Mouse (Mus musculus) embryo, embryonic 11 days (tissue): Measurements from ENCODE around the gene Mbl1.
A peak's percentile ranks its signal among the peaks of the same experiment; 100 is the strongest.

ENCODE experiments used
- DNase-seq: peaks from one replicate; pipeline ENCODE4 v3.0.0-alpha.2; 2015

Mbl1 gene

GRCm38 (mm10) chr14:41151220-41151898 lies at the start of gene Mbl1:
Gene Mbl1, plus strand, starts transcription at chr14:41151458.
- DNase-seq = no peak

GRCm38 (mm10) chr14:41102269-41102668 lies 49.0 kb upstream of the Mbl1 start:
- no peak for DNase-seq

- no peak for DNase-seq
Observed at GRCm38 (mm10) chr14:41104853-41105444, 46.3 kb upstream of the Mbl1 start, which contains the start of gene Mat1a. Gene Mat1a, plus strand, starts transcription at chr14:41105035.

GRCm38 (mm10) chr14:41111031-41111668 lies 40.1 kb upstream of the Mbl1 start:
- DNase-seq = no peak

GRCm38 (mm10) chr14:41112944-41113343 lies 38.3 kb upstream of the Mbl1 start:
- DNase-seq = no peak

- DNase-seq = no peak
Observed at GRCm38 (mm10) chr14:41116271-41116670, 35.0 kb upstream of the Mbl1 start.

GRCm38 (mm10) chr14:41124683-41125082 lies 26.6 kb upstream of the Mbl1 start:
- DNase-seq = no peak

- DNase-seq = peak; percentile 50
Observed at GRCm38 (mm10) chr14:41127997-41128396, 23.3 kb upstream of the Mbl1 start.

- no peak for DNase-seq
Observed at GRCm38 (mm10) chr14:41131540-41131939, 19.7 kb upstream of the Mbl1 start, which contains the start of gene Sftpa1. Gene Sftpa1, plus strand, starts transcription at chr14:41131782.

- DNase-seq = no peak
Observed at GRCm38 (mm10) chr14:41137006-41137405, 14.3 kb upstream of the Mbl1 start.

- no peak for DNase-seq
Observed at GRCm38 (mm10) chr14:41140686-41141085, 10.6 kb upstream of the Mbl1 start.

- DNase-seq = no peak
Observed at GRCm38 (mm10) chr14:41146035-41146434, 5.2 kb upstream of the Mbl1 start.

- DNase-seq = no peak
Observed at GRCm38 (mm10) chr14:41146922-41147321, 4.3 kb upstream of the Mbl1 start.

- DNase-seq = no peak
Observed at GRCm38 (mm10) chr14:41147356-41147755, 3.9 kb upstream of the Mbl1 start.

- DNase-seq = no peak
Observed at GRCm38 (mm10) chr14:41160076-41160475, 8.8 kb downstream of the Mbl1 start.

- DNase-seq = peak; percentile 4
Observed at GRCm38 (mm10) chr14:41160743-41161142, 9.5 kb downstream of the Mbl1 start.

GRCm38 (mm10) chr14:41162663-41163062 lies 11.4 kb downstream of the Mbl1 start:
- DNase-seq = peak; percentile 53

GRCm38 (mm10) chr14:41167278-41167677 lies 16.0 kb downstream of the Mbl1 start:
- no peak for DNase-seq

GRCm38 (mm10) chr14:41168567-41168966 lies 17.3 kb downstream of the Mbl1 start:
- no peak for DNase-seq

- no peak for DNase-seq
Observed at GRCm38 (mm10) chr14:41170514-41170913, 19.3 kb downstream of the Mbl1 start.

- DNase-seq = no peak
Observed at GRCm38 (mm10) chr14:41174802-41175201, 23.5 kb downstream of the Mbl1 start.

- DNase-seq = no peak
Observed at GRCm38 (mm10) chr14:41185059-41185821, 34.0 kb downstream of the Mbl1 start, which contains the start of gene Sftpd. Gene Sftpd, minus strand, starts transcription at chr14:41185149.

GRCm38 (mm10) chr14:41189496-41189895 lies 38.2 kb downstream of the Mbl1 start:
- DNase-seq = no peak
